Mouse (Mus musculus): ENCODE results near the gene Zfp366. TPM values are rescaled to one million over a fixed set of nuclear protein-coding genes. Genes with fewer than 3 reads are reported as not detected.

Zfp366 gene
- total and polyA plus RNA-seq, 3 experiments, result not detected

DNA sequence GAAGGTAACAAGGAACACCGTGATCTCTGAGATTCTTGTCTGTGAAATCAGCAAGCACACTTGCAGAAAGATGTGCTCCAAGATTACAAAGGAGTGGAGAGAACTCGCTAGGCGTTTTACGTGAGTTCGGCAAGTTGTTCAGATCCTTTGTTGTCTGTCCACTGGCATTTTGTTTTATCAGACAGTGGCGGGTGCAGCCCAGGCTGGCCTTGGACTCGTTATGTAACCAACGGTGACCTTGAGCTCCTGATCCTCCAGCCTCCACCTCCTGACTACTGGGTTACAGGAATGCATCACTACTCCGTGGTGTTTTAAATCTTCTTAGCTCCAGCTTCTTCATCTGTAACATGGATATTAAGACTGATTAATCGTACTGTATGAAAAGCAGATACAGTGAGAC is 94.7 kb downstream of the Zfp366 start:
- in situ Hi-C loops (cut with MboI; ENCODE audit: low pct_ligation_motif_present, low pct_unique_long_range_greater_than_20kb, low sequenced_read_pairs), result no loop called here
- H3K4me3 ChIP-seq (replicated peaks in 1 of 3; ENCODE audit: low read depth in 2 of 3, low read length in 2 of 3, poor library complexity in 1 of 3), result no peak overlapping the region
- peaks cover 2% of the 10 kb centered on the region for H3K27me3 ChIP-seq (replicated peaks)
- no peaks in the 10 kb centered on the region for H3K79me2 ChIP-seq (replicated peaks; ENCODE audit: control insufficient read depth, extremely low read depth, insufficient read depth, poor library complexity, severe bottlenecking)
- H3K9me3 ChIP-seq (replicated peaks; ENCODE audit: low read length), result peaks cover 4% of the 10 kb centered on the region
- dilution Hi-C loops (cut with MboI; ENCODE audit: extremely low pct_ligation_motif_present, extremely low pct_unique_long_range_greater_than_20kb, low sequenced_read_pairs), result no loop called here
- H3K27ac ChIP-seq (ENCODE audit: insufficient read depth, low read depth), result no peak overlapping the region
- no peak overlapping the region for H3K4me2 ChIP-seq (ENCODE audit: insufficient read depth, low read depth, poor library complexity, severe bottlenecking)
- H3K9ac ChIP-seq (ENCODE audit: insufficient read depth, low read depth), result no peak overlapping the region
- H3K4me1 ChIP-seq (ENCODE audit: control insufficient read depth in 1 of 2, insufficient read depth in 2 of 2), result no peaks in the 10 kb centered on the region
- no peak for TF ChIP-seq ZC3H11A (IDR thresholded peaks at IDR 0.05; ENCODE audit: low read depth, low read length)
- no peak for TF ChIP-seq JUND (conservative IDR thresholded peaks at IDR 0.05; ENCODE audit: low read depth, low read length)
- TF ChIP-seq MEF2A (IDR thresholded peaks at IDR 0.05; ENCODE audit: borderline replicate concordance, low read depth, low read length), result no peak
- no peak for TF ChIP-seq ZKSCAN1 (IDR thresholded peaks at IDR 0.05; ENCODE audit: borderline replicate concordance, low read depth, low read length)
- TF ChIP-seq MAZ (IDR thresholded peaks at IDR 0.05; ENCODE audit: low read depth, low read length), result no peak
- no peak for TF ChIP-seq EP300 (IDR thresholded peaks at IDR 0.05; ENCODE audit: low read length)
- no peak for TF ChIP-seq MYC (IDR thresholded peaks at IDR 0.05; ENCODE audit: low read depth, low read length)
- no peak for TF ChIP-seq TBP (conservative IDR thresholded peaks at IDR 0.05; ENCODE audit: low read depth, low read length)
- no peak for TF ChIP-seq KAT2A (IDR thresholded peaks at IDR 0.05; ENCODE audit: insufficient replicate concordance, low read length)
- TF ChIP-seq CTCF (conservative IDR thresholded peaks at IDR 0.05 in 1 of 2, IDR thresholded peaks at IDR 0.05 in 1 of 2; ENCODE audit: low read depth in 2 of 2, low read length in 2 of 2), result no peak
- no peak for TF ChIP-seq E2F4 (IDR thresholded peaks at IDR 0.05; ENCODE audit: insufficient replicate concordance, low read depth, low read length)
- no peak for TF ChIP-seq SIN3A (IDR thresholded peaks at IDR 0.05; ENCODE audit: low read length)
- TF ChIP-seq ELF1 (IDR thresholded peaks at IDR 0.05; ENCODE audit: low read depth, low read length), result no peak
- no peaks in the 10 kb centered on the region for H3K36me3 ChIP-seq (replicated peaks in 1 of 2; ENCODE audit: control insufficient read depth in 1 of 2, insufficient read depth in 1 of 2, low read length in 1 of 2)
- DNase-seq (ENCODE audit: extremely low read depth), result no peak

DNA sequence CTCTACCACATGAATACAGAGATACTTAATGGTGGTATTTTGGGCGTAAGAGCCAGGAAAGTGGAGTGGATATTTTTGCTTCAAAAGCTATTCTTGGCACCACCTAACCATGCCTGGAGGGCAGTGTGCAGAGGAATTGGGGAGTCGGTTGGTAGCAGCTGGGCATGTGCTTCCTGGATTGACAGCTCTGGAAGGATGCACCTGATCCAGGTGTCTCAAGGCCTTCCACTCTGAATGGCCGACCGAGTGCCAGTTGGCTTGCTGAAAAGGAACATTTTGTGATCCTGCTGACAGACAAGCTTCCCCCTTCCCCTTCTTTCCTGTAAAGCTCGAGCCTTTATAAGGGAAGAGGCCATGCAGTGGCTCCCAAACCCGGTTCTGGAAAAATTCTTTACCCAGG is 98.3 kb downstream of the Zfp366 start:
- H3K36me3 ChIP-seq (replicated peaks in 1 of 2; ENCODE audit: control insufficient read depth in 1 of 2, insufficient read depth in 1 of 2, low read length in 1 of 2), result no peaks in the 10 kb centered on the region
- H3K27me3 ChIP-seq (replicated peaks), result no peaks in the 10 kb centered on the region
- H3K27ac ChIP-seq (ENCODE audit: insufficient read depth, low read depth), result no peak overlapping the region
- H3K79me2 ChIP-seq (replicated peaks; ENCODE audit: control insufficient read depth, extremely low read depth, insufficient read depth, poor library complexity, severe bottlenecking), result no peaks in the 10 kb centered on the region
- DNase-seq (ENCODE audit: extremely low read depth), result no peak
- H3K9me3 ChIP-seq (replicated peaks; ENCODE audit: low read length), result no peaks in the 10 kb centered on the region
- H3K4me3 ChIP-seq (replicated peaks in 1 of 3; ENCODE audit: low read depth in 2 of 3, low read length in 2 of 3, poor library complexity in 1 of 3), result no peak overlapping the region
- H3K4me1 ChIP-seq (ENCODE audit: control insufficient read depth in 1 of 2, insufficient read depth in 2 of 2), result peaks cover 2 to 10% of the 10 kb centered on the region in 2 experiments; a peak in 3 of 4 replicates
- TF ChIP-seq ZMIZ1 (IDR thresholded peaks at IDR 0.05; ENCODE audit: low read depth, low read length) (no peak), POLR2AphosphoS2 (IDR thresholded peaks at IDR 0.05; ENCODE audit: low read depth, low read length) (no peak), MEF2A (IDR thresholded peaks at IDR 0.05; ENCODE audit: borderline replicate concordance, low read depth, low read length) (no peak), E2F4 (IDR thresholded peaks at IDR 0.05; ENCODE audit: insufficient replicate concordance, low read depth, low read length) (no peak), EP300 (IDR thresholded peaks at IDR 0.05; ENCODE audit: low read length) (no peak), CHD1 (IDR thresholded peaks at IDR 0.05; ENCODE audit: low read depth, low read length) (no peak), HCFC1 (IDR thresholded peaks at IDR 0.05; ENCODE audit: low read depth, low read length) (no peak), SMC3 (IDR thresholded peaks at IDR 0.05; ENCODE audit: low read depth, low read length) (no peak), USF1 (IDR thresholded peaks at IDR 0.05; ENCODE audit: low read depth, low read length) (no peak), ZKSCAN1 (IDR thresholded peaks at IDR 0.05; ENCODE audit: borderline replicate concordance, low read depth, low read length) (no peak), ZNF384 (IDR thresholded peaks at IDR 0.05; ENCODE audit: low read depth, low read length) (no peak)
- H3K9ac ChIP-seq (ENCODE audit: insufficient read depth, low read depth), result no peak overlapping the region
- dilution Hi-C loops (cut with MboI; ENCODE audit: extremely low pct_ligation_motif_present, extremely low pct_unique_long_range_greater_than_20kb, low sequenced_read_pairs), result no loop called here
- H3K4me2 ChIP-seq (ENCODE audit: insufficient read depth, low read depth, poor library complexity, severe bottlenecking), result no peak overlapping the region
- in situ Hi-C loops (cut with MboI; ENCODE audit: low pct_ligation_motif_present, low pct_unique_long_range_greater_than_20kb, low sequenced_read_pairs), result no loop called here
